Mouse (Mus musculus) E14TG2a.4 (cell line): ENCODE measurements around the gene Podxl2.

Source experiments
- H3K27me3 ChIP-seq: 2 replicates; pipeline ENCODE4 v1.6.1; 2014; ENCODE audit warnings: low read length, control low read depth; ENCODE audit not compliant: insufficient read depth
- H3K36me3 ChIP-seq: 2 replicates; pipeline ENCODE4 v1.6.1; 2014; ENCODE audit warnings: low read length, control low read depth; ENCODE audit not compliant: insufficient read depth
- H3K4me1 ChIP-seq: replicated peaks from 2 replicates; pipeline ENCODE4 v1.6.1; 2014; ENCODE audit warnings: low read depth, low read length, control low read depth
- H3K4me3 ChIP-seq: replicated peaks from 2 replicates; pipeline ENCODE4 v1.5.1; 2014; ENCODE audit warnings: mild to moderate bottlenecking, low read length
- H3K9me3 ChIP-seq: 2 replicates; pipeline ENCODE4 v1.6.1; 2014; ENCODE audit warnings: low read length, control low read depth
- CTCF ChIP-seq: conservative IDR thresholded peaks from 2 replicates; pipeline ENCODE4 v1.5.1; 2014; ENCODE audit warnings: low read length
- NANOG ChIP-seq: IDR thresholded peaks from 2 replicates; pipeline ENCODE4 v1.6.1; 2014; ENCODE audit warnings: borderline replicate concordance, low read length, mixed read lengths
- POU5F1 ChIP-seq: IDR thresholded peaks from 2 replicates; pipeline ENCODE4 v1.6.1; 2014; ENCODE audit warnings: low read length, borderline replicate concordance

Gene Podxl2

GRCm38 (mm10) chr6:88824183-88824582 lies 50.7 kb downstream of the Podxl2 start:
- TF ChIP-seq NANOG: no peak
- TF ChIP-seq POU5F1: no peak
- TF ChIP-seq CTCF: no peak
- Histone ChIP-seq H3K9me3 (no peaks in the 10 kb centered on the region), H3K27me3 (0 out of 2 replicates have a peak, but pooled peaks cover 3% of the 10 kb centered on the region), H3K36me3 (no peaks in the 10 kb centered on the region), H3K4me1 (peaks cover 16% of the 10 kb centered on the region), H3K4me3 (no peak overlapping the region)

GRCm38 (mm10) chr6:88821901-88822300 lies 52.9 kb downstream of the Podxl2 start:
- Histone ChIP-seq H3K36me3 (no peaks in the 10 kb centered on the region), H3K4me3 (no peak overlapping the region), H3K9me3 (no peaks in the 10 kb centered on the region), H3K4me1 (peaks cover 14% of the 10 kb centered on the region), H3K27me3 (0 out of 2 replicates have a peak, but pooled peaks cover 3% of the 10 kb centered on the region)
- no peak for TF ChIP-seq CTCF
- no peak for TF ChIP-seq NANOG
- no peak for TF ChIP-seq POU5F1

GRCm38 (mm10) chr6:88821294-88821693 lies 53.5 kb downstream of the Podxl2 start:
- no peak for TF ChIP-seq CTCF

GRCm38 (mm10) chr6:88820853-88821252 lies 54.0 kb downstream of the Podxl2 start:
- peaks cover 14% of the 10 kb centered on the region for H3K4me1 ChIP-seq
- H3K4me3 ChIP-seq: no peak overlapping the region
- H3K27me3 ChIP-seq: 0 out of 2 replicates have a peak, but pooled peaks cover 3% of the 10 kb centered on the region
- H3K9me3 ChIP-seq: no peaks in the 10 kb centered on the region
- TF ChIP-seq NANOG: no peak
- TF ChIP-seq POU5F1: no peak
- TF ChIP-seq CTCF: no peak
- no peaks in the 10 kb centered on the region for H3K36me3 ChIP-seq

More at GRCm38 (mm10) chr6:88821294-88821693, 53.5 kb downstream of the Podxl2 start:
- Histone ChIP-seq H3K9me3 (no peaks in the 10 kb centered on the region), H3K27me3 (0 out of 2 replicates have a peak, but pooled peaks cover 3% of the 10 kb centered on the region), H3K4me1 (peaks cover 14% of the 10 kb centered on the region), H3K36me3 (no peaks in the 10 kb centered on the region), H3K4me3 (no peak overlapping the region)

GRCm38 (mm10) chr6:88816913-88817312 lies 57.9 kb downstream of the Podxl2 start:
- no peaks in the 10 kb centered on the region for H3K9me3 ChIP-seq

GRCm38 (mm10) chr6:88815489-88815888 lies 59.4 kb downstream of the Podxl2 start:
- TF ChIP-seq NANOG: no peak
- TF ChIP-seq CTCF: no peak
- TF ChIP-seq POU5F1: no peak
- Histone ChIP-seq H3K27me3 (no peaks in the 10 kb centered on the region), H3K36me3 (no peaks in the 10 kb centered on the region), H3K9me3 (no peaks in the 10 kb centered on the region), H3K4me1 (peaks cover 19% of the 10 kb centered on the region), H3K4me3 (no peak overlapping the region)

More at GRCm38 (mm10) chr6:88816913-88817312, 57.9 kb downstream of the Podxl2 start:
- TF ChIP-seq CTCF: no peak
- Histone ChIP-seq H3K27me3 (no peaks in the 10 kb centered on the region), H3K4me3 (no peak overlapping the region), H3K4me1 (peaks cover 19% of the 10 kb centered on the region), H3K36me3 (no peaks in the 10 kb centered on the region)

GRCm38 (mm10) chr6:88815036-88815435 lies 59.8 kb downstream of the Podxl2 start:
- Histone ChIP-seq H3K4me3 (no peak overlapping the region), H3K4me1 (peaks cover 19% of the 10 kb centered on the region), H3K27me3 (no peaks in the 10 kb centered on the region), H3K9me3 (no peaks in the 10 kb centered on the region), H3K36me3 (no peaks in the 10 kb centered on the region)
- no peak for TF ChIP-seq POU5F1
- TF ChIP-seq NANOG: no peak
- no peak for TF ChIP-seq CTCF

- H3K36me3 ChIP-seq: no peaks in the 10 kb centered on the region
- TF ChIP-seq CTCF (no peak), NANOG (no peak), POU5F1 (no peak)
- no peak overlapping the region for H3K4me3 ChIP-seq
- no peaks in the 10 kb centered on the region for H3K9me3 ChIP-seq
- H3K4me1 ChIP-seq: peaks cover 20% of the 10 kb centered on the region
- H3K27me3 ChIP-seq: peaks cover 3% of the 10 kb centered on the region; the same call in 1 of the 2 replicates
These were observed 61.0 kb downstream of the Podxl2 start for GRCm38 (mm10) chr6:88813832-88814231.

GRCm38 (mm10) chr6:88812886-88813285 lies 62.0 kb downstream of the Podxl2 start:
- peaks cover 15% of the 10 kb centered on the region for H3K4me1 ChIP-seq
- TF ChIP-seq POU5F1: no peak
- TF ChIP-seq CTCF: peak; percentile 59
- H3K36me3 ChIP-seq: no peaks in the 10 kb centered on the region
- no peaks in the 10 kb centered on the region for H3K9me3 ChIP-seq
- no peak overlapping the region for H3K4me3 ChIP-seq
- peaks cover 7% of the 10 kb centered on the region for H3K27me3 ChIP-seq
